Mouse (Mus musculus) myocyte (in vitro differentiated cells): ENCODE data around the gene Islr2.

Experiments used
- E2F4 ChIP-seq: IDR thresholded peaks from one replicate; pipeline ENCODE4 v1.6.1; 2011; ENCODE audit warnings: mild to moderate bottlenecking, control low read depth, moderate library complexity; ENCODE audit not compliant: insufficient read depth
- POLR2A ChIP-seq: IDR thresholded peaks from one replicate; pipeline ENCODE4 v1.6.1; 2011; ENCODE audit warnings: low read depth, mild to moderate bottlenecking, control low read depth, moderate library complexity; ENCODE audit not compliant: insufficient read length
- POLR2AphosphoS2 ChIP-seq: IDR thresholded peaks from one replicate; pipeline ENCODE4 v1.6.1; 2011; ENCODE audit warnings: low read depth, control low read depth; ENCODE audit not compliant: insufficient read length
- TCF12 ChIP-seq: IDR thresholded peaks from one replicate; pipeline ENCODE4 v1.6.1; 2011; ENCODE audit warnings: mild to moderate bottlenecking, control low read depth; ENCODE audit not compliant: poor library complexity, insufficient read depth, severe bottlenecking
- TCF3 ChIP-seq: IDR thresholded peaks from one replicate; pipeline ENCODE4 v1.6.1; 2011; ENCODE audit warnings: low read depth, control low read depth; ENCODE audit not compliant: insufficient read length
- USF1 ChIP-seq: IDR thresholded peaks from one replicate; pipeline ENCODE4 v1.6.1; 2011; ENCODE audit warnings: low read depth, mild to moderate bottlenecking, control low read depth, moderate library complexity

DNA sequence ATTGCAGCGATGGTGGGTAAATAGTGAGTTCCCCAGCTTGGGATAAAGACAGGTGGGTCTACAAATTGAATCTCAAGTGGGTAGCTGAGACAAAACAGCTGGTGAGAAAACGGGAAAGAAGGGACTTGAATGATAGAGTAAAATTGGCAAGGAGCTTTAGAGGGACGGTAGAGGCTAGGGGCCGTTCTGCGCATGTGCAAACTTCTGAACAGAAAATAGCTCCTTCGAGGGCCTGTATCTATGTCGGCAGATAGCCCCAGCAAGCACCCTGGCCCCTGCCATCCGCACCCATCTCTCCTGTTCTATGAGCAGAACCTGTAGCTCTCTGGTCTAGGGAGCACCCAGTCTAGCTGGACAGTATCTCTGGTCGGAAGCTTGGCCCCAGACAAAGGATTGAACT, 9.9 kb downstream of the Islr2 start:
- TF ChIP-seq USF1 (no peak), TCF12 (no peak), POLR2A (no peak), POLR2AphosphoS2 (no peak), E2F4 (no peak), TCF3 (no peak)
